Mouse (Mus musculus) brown adipose tissue, adult 24 weeks (tissue): ENCODE results near the gene Dcpp2. TPM values are rescaled to one million over a fixed set of nuclear protein-coding genes. Genes with fewer than 3 reads are reported as not detected.
"Not testable (repeated sequence)": the region's sequence is repeated elsewhere in the genome, so short reads cannot be mapped to it uniquely, and the experiment has no call there.

Experiments
- H3K27ac ChIP-seq: fragments of 200-500 bp; replicated peaks from 2 replicates; pipeline ENCODE4 v1.5.1; 2012; ENCODE audit warnings: low read depth, mild to moderate bottlenecking, low read length
- H3K4me1 ChIP-seq: fragments of 200-500 bp; 2 replicates; pipeline ENCODE4 v1.6.1; 2012; ENCODE audit warnings: low read length, mixed read lengths; ENCODE audit not compliant: control insufficient read depth, insufficient read depth, insufficient read length
- H3K4me3 ChIP-seq: fragments of 200-500 bp; 2 replicates; pipeline ENCODE4 v1.5.1; 2012; ENCODE audit warnings: low read depth, mild to moderate bottlenecking, low read length, moderate library complexity; ENCODE audit not compliant: insufficient read depth
- polyA plus RNA-seq: library from polyadenylated mRNA; stranded (reverse); fragments of >200 nt; gene quantifications from 2 replicates; pipeline ENCODE4 v1.2.4, GENCODE M21; 2012; ENCODE audit not compliant: missing spikeins, insufficient read depth, insufficient read length

Gene Dcpp2
- polyA plus RNA-seq, 1 experiment: not detected

DNA sequence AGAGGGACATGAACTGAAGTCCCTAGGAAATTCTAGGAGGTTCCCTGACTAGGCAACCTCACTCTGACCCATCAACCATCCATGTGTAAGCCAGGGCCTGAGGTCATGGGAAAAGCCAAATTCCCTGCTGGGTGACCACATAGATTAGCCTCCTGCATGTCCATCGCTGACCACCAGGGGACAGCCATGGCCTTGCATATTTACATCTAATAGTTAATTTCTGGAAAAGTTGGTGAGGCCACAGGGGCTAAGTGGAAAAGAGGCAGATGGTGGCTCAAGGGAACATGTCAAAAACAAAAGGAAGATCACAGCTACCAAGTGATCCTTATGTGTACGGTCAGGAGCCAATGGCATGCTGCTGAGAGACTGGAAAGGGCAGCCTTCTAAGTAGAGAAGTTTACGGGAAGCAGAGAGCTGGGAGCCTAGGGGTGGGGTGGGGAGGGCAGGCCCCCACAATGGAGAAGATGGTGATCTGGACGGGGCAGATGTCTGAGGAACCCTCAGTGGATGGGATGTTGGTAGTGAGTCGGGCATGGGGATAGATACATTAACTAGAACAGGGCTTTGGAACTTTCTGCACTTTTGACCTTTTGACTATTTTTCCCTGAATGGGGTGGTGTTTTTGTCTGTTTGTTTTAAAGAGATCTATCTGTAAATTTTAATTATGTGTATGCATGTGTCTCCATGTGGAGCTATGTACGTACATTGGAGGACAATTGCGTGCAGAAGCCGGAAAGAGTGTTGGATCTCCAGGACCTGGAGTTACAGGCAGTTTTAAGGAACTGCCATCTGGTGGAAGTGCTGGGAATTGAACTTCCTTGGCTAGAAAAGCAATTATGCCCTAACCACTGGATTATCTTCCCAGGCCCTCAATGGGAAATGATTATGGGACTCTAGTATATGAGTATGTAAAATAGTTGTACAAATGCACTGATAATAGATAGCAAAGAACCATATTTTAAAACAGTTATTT is 6.5 kb upstream of the Dcpp2 start:
- Histone ChIP-seq H3K4me1 (no peaks in the 10 kb centered on the region), H3K4me3 (no peak overlapping the region), H3K27ac (no peak overlapping the region)

DNA sequence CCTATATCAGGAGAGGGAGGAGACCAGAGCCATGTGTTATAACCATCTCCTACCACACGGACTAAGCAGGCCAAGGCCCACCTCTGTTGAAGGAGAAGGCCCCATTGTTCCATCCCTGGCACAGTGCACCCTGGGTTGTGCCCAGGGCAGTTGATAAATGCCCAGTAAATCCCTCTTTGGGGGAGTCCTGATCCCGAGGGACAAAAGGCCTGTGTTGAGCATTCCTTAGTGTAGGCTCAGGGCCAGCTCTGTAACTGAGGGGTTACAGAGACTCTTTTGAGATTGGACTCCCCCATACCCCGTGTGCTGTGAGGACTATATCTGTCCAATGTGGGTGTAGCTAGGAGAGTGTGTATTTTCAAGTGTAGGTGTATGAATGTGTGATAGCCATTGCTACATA is 3.9 kb upstream of the Dcpp2 start:
- Histone ChIP-seq H3K4me3 (no peak overlapping the region), H3K4me1 (no peaks in the 10 kb centered on the region), H3K27ac (no peak overlapping the region)

DNA sequence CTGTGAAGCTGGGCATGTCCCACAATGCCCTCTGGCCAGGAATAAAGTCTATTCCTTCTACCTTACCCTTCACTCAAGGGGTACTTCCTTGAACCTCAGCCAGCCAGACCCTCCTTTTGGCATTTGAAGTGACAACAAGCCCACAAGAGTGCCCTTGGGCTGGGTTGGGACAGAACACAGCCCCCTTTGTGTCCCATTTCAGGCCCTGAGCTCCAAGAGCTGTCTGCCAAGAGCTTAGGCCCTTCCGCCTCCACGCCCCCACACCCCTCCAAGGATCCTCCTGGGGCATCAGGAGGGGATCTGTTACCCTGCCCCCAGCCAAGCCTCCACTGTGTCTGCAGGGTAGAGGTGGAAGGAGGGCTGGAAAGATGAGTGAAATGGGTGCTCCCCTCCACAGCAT is 3.5 kb upstream of the Dcpp2 start:
- Histone ChIP-seq H3K27ac (no peak overlapping the region), H3K4me3 (no peak overlapping the region), H3K4me1 (no peaks in the 10 kb centered on the region)

DNA sequence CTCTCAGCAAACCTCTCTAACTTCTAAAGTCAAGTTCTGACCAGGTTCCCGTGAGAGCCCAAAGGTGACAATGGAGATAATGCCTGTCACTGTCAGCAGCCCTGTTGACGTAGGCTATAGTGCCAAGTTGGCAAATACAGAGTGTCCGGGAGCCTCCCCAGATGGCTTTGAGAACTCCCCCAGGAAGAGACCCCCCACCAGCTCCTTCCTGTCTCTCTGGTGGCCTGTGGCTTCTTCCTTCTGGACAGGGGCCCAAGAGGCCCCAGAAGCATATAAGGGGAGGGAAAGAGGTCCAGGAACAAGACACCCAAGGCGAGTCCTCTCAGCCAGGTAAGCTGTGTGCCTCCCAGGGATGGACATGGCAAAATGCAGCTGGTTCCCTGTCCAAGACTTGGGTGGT is 36.5 kb downstream of the Dcpp2 start, which contains the start of gene Dcpp3:
Dcpp3 (plus strand) TSS at position 301 of the 400 bp plus-strand sequence.
- H3K27ac ChIP-seq, H3K4me1 ChIP-seq, H3K4me3 ChIP-seq: not testable (repeated sequence)

DNA sequence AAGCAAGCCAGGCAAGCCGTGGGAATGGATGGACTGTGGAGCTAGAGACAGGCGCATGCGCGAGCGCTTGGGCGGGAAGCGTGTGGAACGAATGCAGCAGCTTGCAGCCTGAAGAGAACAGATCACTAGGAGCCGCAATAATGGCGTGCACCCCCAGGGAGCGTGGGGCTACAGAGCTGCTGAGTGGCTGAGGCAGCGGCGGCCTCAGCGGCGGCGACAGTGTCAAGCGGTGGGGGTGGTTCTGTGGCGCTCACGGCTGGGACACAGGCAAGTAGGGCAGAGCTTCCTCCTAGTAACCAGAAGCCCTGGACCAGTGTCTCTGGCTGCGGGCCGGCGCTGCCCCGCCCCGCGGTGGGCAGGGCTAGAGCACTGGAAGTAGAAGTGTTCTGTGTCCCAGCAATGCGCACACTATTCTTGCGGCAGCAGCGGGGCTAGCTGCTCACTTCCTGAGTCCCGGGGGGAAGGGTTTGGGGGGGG is 43.9 kb downstream of the Dcpp2 start:
- Histone ChIP-seq H3K4me1 (no peaks in the 10 kb centered on the region), H3K27ac (no peak overlapping the region), H3K4me3 (peak overlapping the region; percentile 70)

DNA sequence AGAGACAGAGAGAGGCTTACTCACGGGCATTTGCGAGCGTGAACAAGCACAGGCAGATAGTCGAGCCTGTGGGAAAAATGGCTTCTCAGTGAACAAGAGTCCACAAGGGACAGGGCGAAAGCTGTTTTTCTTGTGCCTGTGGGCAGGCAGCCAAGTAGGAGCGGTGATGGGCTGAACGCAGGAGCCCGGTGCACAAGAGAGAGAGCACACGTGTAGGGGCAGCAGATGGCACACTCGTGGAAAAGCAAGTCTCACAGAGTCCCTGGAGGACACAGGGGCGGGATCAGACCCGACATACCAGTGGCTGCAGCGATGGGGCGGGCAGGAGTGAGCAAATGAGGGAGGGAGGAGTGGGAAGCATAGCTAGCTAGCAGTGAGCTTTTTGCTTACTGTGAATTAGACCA is 44.4 kb downstream of the Dcpp2 start:
- peak overlapping the region; percentile 51 for H3K4me3 ChIP-seq
- peak overlapping the region; percentile 49 for H3K27ac ChIP-seq
- no peaks in the 10 kb centered on the region for H3K4me1 ChIP-seq

DNA sequence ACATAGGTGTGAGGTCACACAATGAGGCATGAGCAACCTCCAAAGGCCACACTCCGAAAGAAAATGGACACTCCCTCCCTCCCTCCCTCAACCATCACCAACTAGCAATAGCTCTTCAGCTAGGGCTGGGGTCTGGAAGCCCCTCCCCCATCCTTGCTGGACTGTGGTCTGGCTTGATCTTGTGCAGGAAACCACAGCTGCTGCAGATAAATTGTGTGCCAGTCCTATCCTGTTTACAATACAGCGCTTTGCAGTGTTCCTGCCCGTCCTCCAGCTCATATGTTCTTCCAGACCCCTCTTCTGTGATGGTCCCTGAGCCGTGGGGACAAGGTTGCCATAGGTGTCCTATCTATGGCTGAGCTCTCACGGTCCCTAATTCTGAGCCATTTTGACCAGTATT is 50.5 kb downstream of the Dcpp2 start:
- Histone ChIP-seq H3K4me1 (no peaks in the 10 kb centered on the region), H3K4me3 (no peak overlapping the region)

DNA sequence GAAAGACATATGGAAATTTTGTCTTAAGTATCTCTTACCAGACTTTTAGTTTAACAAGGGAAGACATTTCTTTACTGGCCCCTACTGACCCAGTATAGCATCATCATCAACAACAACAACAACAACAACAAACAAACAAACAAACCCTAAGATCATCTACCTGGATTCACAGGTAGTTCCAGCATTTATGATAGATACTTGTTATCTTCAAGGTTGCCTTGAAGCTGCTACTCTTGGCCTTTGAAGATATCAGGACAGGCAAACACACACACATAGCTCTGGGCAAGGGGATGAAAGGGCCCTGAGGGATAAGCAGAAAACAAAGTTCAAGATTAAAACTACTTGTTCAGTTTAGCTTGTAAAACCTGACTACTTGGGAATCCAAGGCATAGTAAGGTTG is 60.7 kb downstream of the Dcpp2 start, which contains the start of gene Sbp:
Sbp (plus strand) TSS at position 301 of the 400 bp plus-strand sequence.
- H3K4me1 ChIP-seq: no peaks in the 10 kb centered on the region
- H3K4me3 ChIP-seq: no peak within 1 kb of the TSS
- H3K27ac ChIP-seq: no peak within 1 kb of the TSS

More for the DNA sequence above, 50.5 kb downstream of the Dcpp2 start:
- H3K27ac ChIP-seq: no peak overlapping the region

DNA sequence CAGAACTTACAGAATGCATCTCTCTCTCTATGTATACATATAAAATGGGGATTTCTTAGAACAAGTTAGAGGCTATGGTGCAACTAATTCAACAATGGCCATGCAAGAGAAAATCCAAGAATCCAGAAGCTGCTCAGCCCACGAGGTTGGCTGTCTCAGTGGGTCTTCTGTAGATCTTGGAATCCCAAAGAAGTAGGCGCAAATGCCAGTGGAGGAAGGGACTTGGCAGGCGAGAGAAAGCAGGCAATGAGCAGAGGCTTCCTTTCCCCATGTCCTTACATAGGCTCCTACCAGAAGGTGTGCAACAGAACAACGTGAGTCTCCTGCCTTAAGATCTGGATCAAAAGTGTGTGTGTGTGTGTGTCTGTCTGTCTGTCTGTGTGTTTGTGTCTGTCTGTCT is 66.8 kb downstream of the Dcpp2 start:
- H3K4me1 ChIP-seq, H3K27ac ChIP-seq, H3K4me3 ChIP-seq: not testable (repeated sequence)

DNA sequence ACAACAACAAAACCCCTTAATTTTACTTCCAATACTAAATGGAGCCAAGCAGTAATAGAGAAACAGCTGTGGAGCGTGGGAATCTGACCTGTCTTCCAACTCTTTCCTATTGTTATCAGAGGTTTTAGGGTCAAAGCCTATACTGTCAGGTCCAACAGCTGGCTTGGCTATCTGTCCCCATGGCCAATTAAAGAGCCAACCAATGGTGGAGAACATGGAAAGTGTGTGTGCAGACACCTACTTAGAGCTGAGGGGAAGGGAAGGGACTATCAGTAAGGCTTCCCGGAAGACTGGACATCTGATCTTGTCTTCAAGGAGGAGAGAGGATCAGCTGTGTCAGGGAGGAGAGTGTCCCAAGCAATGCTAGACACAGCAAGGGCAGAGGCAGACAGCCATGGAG is 68.4 kb downstream of the Dcpp2 start:
- Histone ChIP-seq H3K4me3 (no peak overlapping the region), H3K27ac (no peak overlapping the region), H3K4me1 (no peaks in the 10 kb centered on the region)

Other genes starting within 250 kb of the Dcpp2 start
- gene Mmp25, start 235.6 kb upstream of the Dcpp2 start, polyA plus RNA-seq: not detected in 2 replicates
- not detected in 2 replicates for gene Bicdl2, start 220.4 kb upstream of the Dcpp2 start, polyA plus RNA-seq
- 284 and 292 TPM in 2 replicates for gene Hcfc1r1, start 207.3 kb upstream of the Dcpp2 start, polyA plus RNA-seq
- 13.0 and 16.3 TPM in 2 replicates for gene Thoc6, start 207.0 kb upstream of the Dcpp2 start, polyA plus RNA-seq
- gene Tnfrsf12a, start 203.4 kb upstream of the Dcpp2 start, polyA plus RNA-seq: 20.5 and 40.5 TPM in 2 replicates
- not detected in 2 replicates for gene Cldn6, start 201.6 kb upstream of the Dcpp2 start, polyA plus RNA-seq
- not detected in 2 replicates for gene Cldn9, start 196.9 kb upstream of the Dcpp2 start, polyA plus RNA-seq
- gene 1520401A03Rik, start 158.1 kb upstream of the Dcpp2 start, polyA plus RNA-seq: not detected in 2 replicates
- gene Pkmyt1, start 154.5 kb upstream of the Dcpp2 start, polyA plus RNA-seq: 1.8 TPM in 1 of 2 replicates, not detected in the other
- gene Paqr4, start 140.0 kb upstream of the Dcpp2 start, polyA plus RNA-seq: 4.0 and 5.1 TPM in 2 replicates
- not detected in 2 replicates for gene Kremen2, start 135.0 kb upstream of the Dcpp2 start, polyA plus RNA-seq
- gene Flywch1, start 109.3 kb upstream of the Dcpp2 start, polyA plus RNA-seq: 25.8 and 26.8 TPM in 2 replicates
- gene Flywch2, start 94.8 kb upstream of the Dcpp2 start, polyA plus RNA-seq: 2.8 and 8.2 TPM in 2 replicates
- 86.7 and 109 TPM in 2 replicates for gene Srrm2, start 90.3 kb upstream of the Dcpp2 start, polyA plus RNA-seq
- gene Elob, start 51.7 kb upstream of the Dcpp2 start, polyA plus RNA-seq: 378 and 510 TPM in 2 replicates
- not detected in 2 replicates for gene Prss33, start 44.8 kb upstream of the Dcpp2 start, polyA plus RNA-seq
- not detected in 2 replicates for gene Prss32, start 37.0 kb upstream of the Dcpp2 start, polyA plus RNA-seq
- gene Prss41, start 36.7 kb upstream of the Dcpp2 start, polyA plus RNA-seq: not detected in 2 replicates
- gene Prss21, start 12.8 kb upstream of the Dcpp2 start, polyA plus RNA-seq: not detected in 2 replicates
- gene Dcpp1, start within 50 bp of the Dcpp2 start, polyA plus RNA-seq: not detected in 2 replicates
- gene Dcpp3, start 36.6 kb downstream of the Dcpp2 start, polyA plus RNA-seq: not detected in 2 replicates
- not detected in 2 replicates for gene Sbp, start 60.8 kb downstream of the Dcpp2 start, polyA plus RNA-seq
- not detected in 2 replicates for gene Sbpl, start 74.4 kb downstream of the Dcpp2 start, polyA plus RNA-seq
- not detected in 2 replicates for gene Prss30, start 99.7 kb downstream of the Dcpp2 start, polyA plus RNA-seq
- not detected in 2 replicates for gene Prss22, start 117.2 kb downstream of the Dcpp2 start, polyA plus RNA-seq
- 1.7 and 3.0 TPM in 2 replicates for gene Prss27, start 157.3 kb downstream of the Dcpp2 start, polyA plus RNA-seq
- gene Kctd5, start 192.6 kb downstream of the Dcpp2 start, polyA plus RNA-seq: 7.9 and 8.3 TPM in 2 replicates